Mouse (Mus musculus): ENCODE results near the gene AC140267.1. TPM values are rescaled to one million over a fixed set of nuclear protein-coding genes. Genes with fewer than 3 reads are reported as not detected.

AC140267.1 gene
- polyA plus RNA-seq, 1 experiment from 2014 or later = not detected

GRCm38 (mm10) chr15:80215716-80216479, 19.7 kb upstream of the AC140267.1 start:
- Histone ChIP-seq H3K27me3 (ENCODE audit: insufficient read depth, low read length) (no peaks in the 10 kb centered on the region), H3K9ac (ENCODE audit: low read depth, low read length) (no peak overlapping the region), H3K4me3 (replicated peaks; ENCODE audit: low read depth, low read length) (no peak overlapping the region), H3K27ac (no peak overlapping the region), H3K4me2 (ENCODE audit: low read length) (no peak overlapping the region), H3K9me3 (replicated peaks; ENCODE audit: low read length) (no peaks in the 10 kb centered on the region), H3K4me1 (replicated peaks; ENCODE audit: insufficient read depth, low read length) (no peaks in the 10 kb centered on the region), H3K36me3 (ENCODE audit: insufficient read depth, low read length) (no peaks in the 10 kb centered on the region)
- TF ChIP-seq CTCF (IDR thresholded peaks at IDR 0.05; ENCODE audit: low read depth) = peak; percentile 60
- DNase-seq (ENCODE audit: low spot score) (peak; percentile 49), ATAC-seq (replicated peaks; ENCODE audit: low FRiP score, low read depth) (no peak)
- WGBS = 12% methylated on average over 10 of the region's 10 CpGs

GRCm38 (mm10) chr15:80216480-80216820, 19.2 kb upstream of the AC140267.1 start:
- Histone ChIP-seq H3K4me2 (ENCODE audit: low read length) (no peak overlapping the region), H3K4me3 (replicated peaks; ENCODE audit: low read depth, low read length) (no peak overlapping the region), H3K9me3 (replicated peaks; ENCODE audit: low read length) (no peaks in the 10 kb centered on the region), H3K36me3 (ENCODE audit: insufficient read depth, low read length) (no peaks in the 10 kb centered on the region), H3K4me1 (replicated peaks; ENCODE audit: insufficient read depth, low read length) (no peaks in the 10 kb centered on the region), H3K9ac (ENCODE audit: low read depth, low read length) (no peak overlapping the region), H3K27me3 (ENCODE audit: insufficient read depth, low read length) (no peaks in the 10 kb centered on the region), H3K27ac (no peak overlapping the region)
- whole genome bisulfite sequencing = 60% methylated on average over 9 of the region's 9 CpGs
- ATAC-seq (replicated peaks; ENCODE audit: low FRiP score, low read depth) (no peak), DNase-seq (ENCODE audit: low spot score) (no peak)
- no peak for TF ChIP-seq CTCF (IDR thresholded peaks at IDR 0.05; ENCODE audit: low read depth)

- Histone ChIP-seq H3K4me1 (replicated peaks; ENCODE audit: insufficient read depth, low read length) (no peaks in the 10 kb centered on the region), H3K4me3 (replicated peaks; ENCODE audit: low read depth, low read length) (no peak overlapping the region), H3K9ac (ENCODE audit: low read depth, low read length) (no peak overlapping the region), H3K4me2 (ENCODE audit: low read length) (no peak overlapping the region), H3K27ac (no peak overlapping the region), H3K9me3 (replicated peaks; ENCODE audit: low read length) (no peaks in the 10 kb centered on the region), H3K27me3 (ENCODE audit: insufficient read depth, low read length) (no peaks in the 10 kb centered on the region), H3K36me3 (ENCODE audit: insufficient read depth, low read length) (no peaks in the 10 kb centered on the region)
- 78% methylated on average over 10 of the region's 10 CpGs for WGBS
- ATAC-seq (replicated peaks; ENCODE audit: low FRiP score, low read depth) (no peak), DNase-seq (ENCODE audit: low spot score) (no peak)
- TF ChIP-seq CTCF (IDR thresholded peaks at IDR 0.05; ENCODE audit: low read depth) = no peak
These were observed 18.2 kb upstream of the AC140267.1 start for GRCm38 (mm10) chr15:80217476-80217875.

- peak overlapping the region; percentile 20; the same call in 1 of the 2 replicates for H3K9ac ChIP-seq (ENCODE audit: low read depth, low read length)
- no peak for TF ChIP-seq CTCF (IDR thresholded peaks at IDR 0.05; ENCODE audit: low read depth)
- H3K27me3 ChIP-seq (ENCODE audit: insufficient read depth, low read length) = no peaks in the 10 kb centered on the region
- H3K36me3 ChIP-seq (ENCODE audit: insufficient read depth, low read length) = no peaks in the 10 kb centered on the region
- H3K27ac ChIP-seq = peak overlapping the region; percentile 54; the same call in 1 of the 2 replicates
- WGBS = 25% methylated on average over 14 of the region's 14 CpGs
- peak; percentile 42 for DNase-seq (ENCODE audit: low spot score)
- H3K4me1 ChIP-seq (replicated peaks; ENCODE audit: insufficient read depth, low read length) = no peaks in the 10 kb centered on the region
- peak overlapping the region; percentile 16; the same call in 1 of the 2 replicates for H3K4me2 ChIP-seq (ENCODE audit: low read length)
- H3K9me3 ChIP-seq (replicated peaks; ENCODE audit: low read length) = no peaks in the 10 kb centered on the region
- ATAC-seq (replicated peaks; ENCODE audit: low FRiP score, low read depth) = no peak; the same call in 1 of the 2 replicates
- no peak overlapping the region for H3K4me3 ChIP-seq (replicated peaks; ENCODE audit: low read depth, low read length)
These were observed 16.4 kb upstream of the AC140267.1 start for GRCm38 (mm10) chr15:80219211-80219610.

DNA sequence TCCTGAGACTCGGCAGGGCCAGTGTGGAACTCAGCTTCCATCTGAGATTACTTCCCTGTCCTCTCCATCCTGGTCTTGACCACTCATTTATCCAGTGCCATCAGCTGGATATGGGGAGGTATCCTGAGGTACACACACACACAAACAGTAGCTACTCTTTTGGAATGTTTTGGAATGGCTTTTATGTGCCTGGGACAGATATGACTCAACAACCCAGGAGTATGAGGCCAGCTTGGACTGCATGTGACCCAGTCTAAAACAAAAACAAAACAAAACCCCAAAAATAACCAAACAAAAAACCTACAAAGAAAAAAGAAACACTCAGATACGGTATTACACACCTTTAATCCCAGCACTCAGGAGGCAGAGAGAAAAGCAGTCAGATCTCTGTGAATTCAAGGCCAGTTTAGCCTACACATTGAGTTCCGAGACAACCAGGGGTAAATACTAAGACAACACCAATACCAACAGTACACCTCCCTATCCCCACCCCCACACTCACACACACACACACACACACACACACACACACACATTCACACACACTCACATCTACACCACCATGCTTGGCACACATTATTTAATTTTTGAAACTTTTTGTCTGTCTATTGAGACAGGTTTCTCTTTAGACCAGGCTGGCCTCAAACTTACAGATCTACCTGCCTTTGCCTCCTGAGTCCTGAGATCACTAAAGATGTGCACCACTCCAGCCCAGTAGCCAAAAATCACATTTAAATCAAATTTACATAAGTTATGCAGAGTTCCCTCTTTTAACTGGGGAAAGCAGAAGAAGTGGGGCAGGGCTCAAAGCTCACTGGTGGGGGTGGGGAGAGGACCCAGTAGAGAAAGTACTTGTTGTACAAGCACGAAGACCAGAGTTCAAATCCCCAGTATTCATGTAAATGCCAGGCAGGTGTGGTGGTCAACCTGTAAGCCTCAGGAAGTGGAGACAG, 15.7 kb upstream of the AC140267.1 start:
- no peak for ATAC-seq (replicated peaks; ENCODE audit: low FRiP score, low read depth)
- H3K4me3 ChIP-seq (replicated peaks; ENCODE audit: low read depth, low read length) = no peak overlapping the region
- no peaks in the 10 kb centered on the region for H3K4me1 ChIP-seq (replicated peaks; ENCODE audit: insufficient read depth, low read length)
- 58% methylated on average over 4 of the region's 4 CpGs for WGBS
- H3K36me3 ChIP-seq (ENCODE audit: insufficient read depth, low read length) = no peaks in the 10 kb centered on the region
- TF ChIP-seq CTCF (IDR thresholded peaks at IDR 0.05; ENCODE audit: low read depth) = no peak
- no peak for DNase-seq (ENCODE audit: low spot score)
- peak overlapping the region; percentile 16; the same call in 1 of the 2 replicates for H3K4me2 ChIP-seq (ENCODE audit: low read length)
- no peak overlapping the region for H3K9ac ChIP-seq (ENCODE audit: low read depth, low read length)
- H3K27ac ChIP-seq = peak overlapping the region; percentile 54
- H3K9me3 ChIP-seq (replicated peaks; ENCODE audit: low read length) = no peaks in the 10 kb centered on the region
- no peaks in the 10 kb centered on the region for H3K27me3 ChIP-seq (ENCODE audit: insufficient read depth, low read length)

DNA sequence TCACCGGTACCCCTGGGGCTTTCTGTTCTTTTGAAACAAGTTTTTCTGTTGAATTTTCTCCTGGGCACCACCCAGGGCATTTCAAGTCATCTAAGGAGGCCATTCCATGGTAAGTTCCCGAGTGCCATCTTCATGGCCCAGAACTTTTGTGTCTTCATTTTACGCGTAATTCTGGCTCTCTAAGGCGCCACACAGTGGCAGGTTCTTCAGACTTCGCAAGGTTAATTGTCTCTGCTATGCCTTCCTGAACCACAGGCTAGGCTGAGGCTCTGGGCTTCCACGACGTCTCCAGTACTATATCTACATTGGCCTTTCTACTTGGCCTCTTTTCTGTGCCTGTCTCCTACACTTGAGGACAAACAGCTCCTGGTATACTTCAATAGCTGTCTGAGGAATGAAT, 14.6 kb upstream of the AC140267.1 start:
- peak; percentile 16; the same call in 1 of the 2 replicates for TF ChIP-seq CTCF (IDR thresholded peaks at IDR 0.05; ENCODE audit: low read depth)
- WGBS = 67% methylated on average over 8 of the region's 8 CpGs

More for the DNA sequence above, 14.6 kb upstream of the AC140267.1 start:
- no peak overlapping the region for H3K9ac ChIP-seq (ENCODE audit: low read depth, low read length)
- no peaks in the 10 kb centered on the region for H3K4me1 ChIP-seq (replicated peaks; ENCODE audit: insufficient read depth, low read length)
- no peaks in the 10 kb centered on the region for H3K27me3 ChIP-seq (ENCODE audit: insufficient read depth, low read length)
- no peaks in the 10 kb centered on the region for H3K36me3 ChIP-seq (ENCODE audit: insufficient read depth, low read length)
- H3K27ac ChIP-seq = no peak overlapping the region
- DNase-seq (ENCODE audit: low spot score) (no peak), ATAC-seq (replicated peaks; ENCODE audit: low FRiP score, low read depth) (no peak)
- H3K9me3 ChIP-seq (replicated peaks; ENCODE audit: low read length) = no peaks in the 10 kb centered on the region
- no peak overlapping the region for H3K4me2 ChIP-seq (ENCODE audit: low read length)
- no peak overlapping the region for H3K4me3 ChIP-seq (replicated peaks; ENCODE audit: low read depth, low read length)
